Mouse (Mus musculus) cerebellum, postnatal 10 days (tissue): ENCODE measurements around the gene Grcc10.

Experiments used
- DNase-seq, 2 experiments: peaks; one replicate each; pipeline ENCODE4 v3.0.0; 2021; ENCODE audit warnings: mixed read lengths in 2 of 2

Gene Grcc10

DNA sequence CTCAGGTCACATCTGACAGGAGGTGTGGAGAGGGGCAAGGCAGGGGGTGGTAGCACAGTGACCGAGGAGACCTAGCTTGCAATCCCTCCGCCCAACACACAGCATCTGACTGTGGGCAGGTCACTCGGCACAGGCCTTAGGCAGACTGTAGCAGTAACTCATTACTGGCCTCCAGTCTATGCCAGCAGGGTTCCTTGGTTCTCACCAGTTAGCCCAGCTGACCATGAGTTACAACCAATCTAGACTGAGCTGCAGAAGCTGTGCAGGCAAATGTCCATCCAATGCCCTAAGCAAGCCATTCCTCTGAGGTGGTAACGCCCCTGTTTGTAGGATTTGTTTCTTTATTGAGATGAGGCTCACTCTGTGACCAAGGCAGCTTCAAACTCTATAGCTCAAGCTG lies 41.8 kb downstream of the Grcc10 start:
- peak in 1 of 2 experiments; percentile 36 for DNase-seq

DNA sequence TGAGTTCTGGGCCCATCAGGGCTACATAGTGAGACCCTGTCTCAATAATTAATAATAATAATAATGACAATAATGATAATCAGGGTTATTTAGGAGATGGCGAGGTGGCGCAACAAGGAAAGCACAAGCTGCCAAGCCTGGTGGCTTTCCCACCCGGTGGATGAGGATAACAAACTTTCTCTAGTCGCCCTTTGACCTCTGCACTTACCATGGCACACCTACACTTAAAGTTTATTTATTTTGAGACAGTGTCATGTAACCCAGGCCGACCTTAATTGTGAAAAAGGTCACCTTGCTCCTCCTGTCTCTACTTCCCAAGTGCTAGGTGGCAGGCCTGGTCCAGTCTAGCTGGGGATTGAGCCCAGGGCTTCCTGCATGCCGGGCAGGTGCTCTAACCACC lies 42.4 kb downstream of the Grcc10 start:
- DNase-seq, result no peak

DNA sequence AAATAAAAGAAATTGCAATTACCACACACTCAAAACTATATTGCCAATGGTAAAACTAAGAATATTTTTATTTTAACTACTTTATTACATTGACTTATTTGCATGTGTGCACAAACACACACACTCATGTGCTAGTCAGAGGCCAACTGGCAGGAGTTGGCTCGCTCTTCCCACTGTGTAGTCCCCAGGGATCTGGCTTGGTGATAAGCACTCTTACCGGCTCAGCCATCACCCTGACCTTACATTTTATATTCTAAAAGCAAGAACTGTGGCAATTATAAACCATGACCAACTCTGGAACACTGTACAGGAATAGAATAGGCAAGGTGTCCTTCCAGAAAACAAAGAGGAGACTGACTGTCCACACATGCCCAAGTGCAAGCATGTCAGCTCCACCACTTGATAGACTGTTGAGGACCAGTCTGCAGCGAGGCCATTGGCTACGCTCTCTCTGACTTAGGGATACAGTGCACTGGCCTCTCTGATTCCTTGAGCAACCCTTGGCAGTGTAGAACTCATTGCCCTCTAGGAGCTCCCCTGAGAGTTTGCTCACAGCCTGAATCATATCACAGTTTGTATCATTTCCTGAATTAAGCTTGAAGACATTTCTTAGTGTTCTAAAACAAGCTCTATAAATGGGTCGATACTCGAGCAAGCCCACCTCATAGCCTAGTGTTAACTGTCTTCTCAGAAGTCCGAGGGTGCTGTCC lies 44.6 kb downstream of the Grcc10 start:
- no peak for DNase-seq

DNA sequence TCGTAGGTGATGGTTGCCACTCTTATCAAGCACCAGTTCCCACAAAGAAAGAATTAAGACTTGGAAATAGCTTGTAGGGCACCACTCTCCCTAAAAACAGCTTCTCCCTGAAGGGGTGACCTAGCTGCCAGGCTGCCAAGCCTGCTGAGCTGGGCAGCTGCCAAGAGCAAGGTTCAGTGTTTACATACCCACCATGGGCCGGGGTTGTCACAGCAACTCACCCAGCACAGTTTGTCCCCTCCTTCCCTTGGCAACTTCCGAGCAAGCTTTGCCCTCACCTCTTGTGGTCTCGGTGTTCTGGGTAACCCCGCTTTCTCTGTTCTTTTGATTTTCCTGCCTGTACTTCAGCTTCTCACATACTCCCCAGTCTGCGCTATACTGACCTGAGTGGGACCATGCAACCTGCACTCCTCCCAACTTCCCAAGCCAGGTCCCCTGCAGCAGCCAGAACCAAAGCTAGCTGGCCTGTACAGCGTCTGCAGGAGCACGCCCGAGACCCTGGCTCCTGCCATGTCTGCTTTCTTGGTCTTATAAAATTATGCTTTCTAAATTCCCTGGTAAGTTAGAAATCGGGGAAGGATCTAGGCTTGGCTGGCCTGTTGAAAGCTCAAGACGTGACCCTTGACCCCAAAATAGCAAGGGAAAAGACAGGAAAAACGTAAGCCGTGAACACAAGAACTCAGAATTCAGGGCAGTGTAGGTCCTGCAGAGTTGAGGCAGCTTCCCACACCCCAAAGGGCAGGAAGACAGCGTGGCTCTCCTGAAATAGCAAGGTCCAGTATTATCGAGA lies 46.8 kb downstream of the Grcc10 start:
- peak; percentile 66 to 82 for DNase-seq

DNA sequence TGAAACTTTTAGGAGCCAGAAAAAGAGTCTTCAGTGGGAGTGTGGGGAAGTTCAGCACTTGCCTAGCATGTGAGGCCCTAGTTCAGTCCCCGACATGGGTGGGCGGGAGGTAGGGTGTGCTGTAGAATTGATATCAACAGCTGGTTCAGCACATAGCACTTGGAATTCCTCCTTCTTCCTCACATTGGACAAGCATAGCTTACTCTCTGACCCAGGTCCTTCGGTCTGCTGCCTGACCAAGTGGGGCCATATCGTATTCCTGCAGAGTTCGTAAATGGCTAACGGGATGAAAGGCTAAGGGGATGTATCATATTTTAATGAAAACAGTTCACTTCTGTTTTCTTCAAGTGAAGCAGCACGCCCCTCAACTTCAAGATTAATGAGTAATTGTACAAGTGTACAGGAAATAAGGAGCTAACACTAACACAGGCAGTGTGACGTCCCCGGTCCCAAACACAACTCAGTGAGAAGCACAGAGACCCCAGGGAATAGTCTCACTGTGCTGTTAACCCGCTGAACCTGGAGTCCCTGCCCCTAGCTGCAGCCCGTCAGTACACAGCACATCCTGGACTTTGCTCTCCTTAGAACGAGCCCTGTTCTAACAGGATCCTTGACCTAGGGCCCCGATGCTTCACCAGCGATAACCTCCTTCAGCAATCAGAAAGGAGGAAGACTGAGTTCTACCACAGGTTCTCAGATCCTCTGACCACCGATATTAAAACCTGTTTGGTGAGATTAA lies 47.8 kb downstream of the Grcc10 start:
- no peak for DNase-seq

DNA sequence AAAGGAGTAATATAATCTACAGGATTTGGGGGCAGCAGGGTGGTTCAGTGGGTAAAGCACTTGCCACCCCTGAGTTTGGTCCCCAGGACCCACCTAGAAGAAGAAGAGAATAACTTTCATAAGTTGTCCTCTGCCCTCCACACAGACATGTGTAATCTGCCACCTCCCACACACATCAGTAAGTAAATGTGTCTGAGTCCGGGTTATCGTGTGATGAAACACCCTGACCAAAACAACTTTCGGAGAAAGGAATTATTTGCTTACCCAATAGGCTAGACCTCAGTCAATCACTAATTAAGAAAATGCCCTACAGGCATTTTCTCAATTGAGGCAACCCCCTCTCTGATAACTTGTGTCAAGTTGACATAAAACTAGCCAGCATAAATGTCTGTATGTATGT lies 50.7 kb downstream of the Grcc10 start:
- no peak for DNase-seq
